Mouse (Mus musculus) gastrocnemius, adult 2 months (tissue): ENCODE measurements around the gene E2f8. TPM values are rescaled to one million over a fixed set of nuclear protein-coding genes. Genes with fewer than 3 reads are reported as not detected.

Source experiments
- DNase-seq: peaks from one replicate; pipeline ENCODE4 v3.0.0; 2022
- H3K27ac ChIP-seq: fragments of 200-600 bp; 2 replicates; pipeline ENCODE4 v1.8.1; 2022; ENCODE audit warnings: mild to moderate bottlenecking
- H3K4me3 ChIP-seq: fragments of 200-600 bp; 2 replicates; pipeline ENCODE4 v1.8.1; 2022; ENCODE audit warnings: mild to moderate bottlenecking, moderate library complexity
- CTCF ChIP-seq: fragments of 200-600 bp; IDR thresholded peaks from 2 replicates; pipeline ENCODE4 v1.8.1; 2022; ENCODE audit warnings: antibody characterized with exemption, mild to moderate bottlenecking, moderate library complexity
- intact Hi-C: fragments of 180-260 bp; cut with DNase I; formaldehyde crosslinking; loops from one replicate; pipeline ENCODE4 v1.15.1; 2025
- total RNA-seq, 2 experiments: library from RNA; stranded (reverse); gene quantifications; 2 replicates each; pipeline ENCODE4 v1.2.3; 2021

Gene E2f8
- total RNA-seq, 2 experiments from 2014 or later: not detected

DNA sequence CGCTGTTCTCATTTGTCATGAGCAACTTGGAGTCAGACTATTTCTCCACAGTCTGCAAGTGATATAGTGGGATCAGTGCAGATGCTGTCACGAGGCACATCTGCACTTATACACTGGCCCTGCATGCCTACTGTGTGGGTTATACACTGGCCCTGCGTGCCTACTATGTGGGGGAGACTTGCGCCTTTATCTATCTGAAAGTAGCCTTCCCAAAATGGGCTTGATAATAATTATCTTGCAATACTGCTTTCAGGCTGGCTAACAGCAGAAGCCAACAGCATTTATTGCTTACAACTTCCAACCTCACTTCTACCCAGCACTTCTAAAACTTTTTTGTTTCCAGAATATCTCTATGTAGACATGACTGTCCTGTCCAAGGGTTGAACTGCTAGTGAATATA is 19.6 kb downstream of the E2f8 start:
- Histone ChIP-seq H3K27ac (no peak overlapping the region), H3K4me3 (no peak overlapping the region)
- no peak for DNase-seq
- intact Hi-C loops: no loop called here
- no peak for TF ChIP-seq CTCF

DNA sequence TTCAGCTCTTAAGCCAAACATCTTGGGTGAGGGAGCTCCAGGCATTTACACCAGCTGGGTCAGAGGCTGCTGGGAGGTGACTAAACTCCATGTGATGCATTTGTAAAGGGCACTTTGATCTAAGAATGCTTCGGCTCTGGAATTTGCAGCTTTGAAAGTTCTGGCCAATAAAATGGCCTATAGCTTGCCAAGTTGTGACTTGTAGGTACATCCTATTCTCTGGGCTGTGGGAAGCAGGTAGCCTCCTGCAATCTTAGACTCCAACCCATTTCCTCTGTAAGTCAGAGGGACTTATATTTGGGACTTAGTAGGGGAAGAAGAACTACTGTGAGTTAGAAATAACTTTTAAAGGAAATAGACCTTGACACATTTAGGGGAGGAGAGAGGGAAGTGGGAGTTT is 20.4 kb downstream of the E2f8 start:
- no peak overlapping the region for H3K27ac ChIP-seq
- TF ChIP-seq CTCF: no peak
- no peak overlapping the region for H3K4me3 ChIP-seq
- no peak for DNase-seq
- intact Hi-C loops: no loop called here

DNA sequence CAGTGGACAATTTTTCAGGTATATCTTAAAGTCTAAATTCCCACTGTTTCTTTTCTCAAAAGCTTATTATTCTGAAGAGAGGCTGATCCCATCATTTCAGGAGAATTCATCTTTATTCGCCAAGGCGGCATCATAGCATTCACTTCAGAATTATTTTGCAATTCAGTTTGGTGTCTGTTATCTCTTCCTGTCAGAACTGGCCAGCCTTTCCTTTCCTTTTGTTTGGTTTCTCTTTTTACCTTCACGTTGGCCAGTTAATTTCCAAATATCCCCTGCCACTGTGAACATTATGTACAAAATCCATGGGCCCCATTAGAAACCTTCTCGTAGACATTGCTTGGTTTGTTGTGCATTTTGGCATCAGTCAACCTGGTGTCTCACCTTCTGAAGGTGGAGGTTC is 22.0 kb downstream of the E2f8 start:
- Histone ChIP-seq H3K4me3 (no peak overlapping the region), H3K27ac (no peak overlapping the region)
- TF ChIP-seq CTCF: no peak
- intact Hi-C loops: no loop called here
- no peak for DNase-seq

DNA sequence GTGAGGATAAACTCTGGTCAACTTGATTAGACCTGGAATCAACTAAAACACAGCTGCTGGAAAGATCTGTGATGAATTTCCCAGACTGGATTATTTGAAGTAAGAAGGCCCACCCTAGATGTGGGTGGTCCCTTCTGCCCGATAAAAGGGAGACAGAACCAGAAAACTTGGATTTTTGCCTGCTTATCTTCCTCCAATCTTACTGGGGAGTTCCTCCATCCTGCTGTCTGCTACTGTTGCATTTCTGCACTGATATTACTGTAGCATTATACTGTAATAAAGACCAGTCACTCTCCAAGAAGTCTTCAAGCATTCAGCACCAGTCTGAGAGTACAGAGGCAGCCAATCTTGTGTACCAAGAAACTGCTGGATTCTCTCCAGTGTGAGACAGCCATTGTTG is 23.1 kb downstream of the E2f8 start:
- no peak for DNase-seq
- intact Hi-C loops: no loop called here
- Histone ChIP-seq H3K27ac (no peak overlapping the region), H3K4me3 (no peak overlapping the region)
- no peak for TF ChIP-seq CTCF

DNA sequence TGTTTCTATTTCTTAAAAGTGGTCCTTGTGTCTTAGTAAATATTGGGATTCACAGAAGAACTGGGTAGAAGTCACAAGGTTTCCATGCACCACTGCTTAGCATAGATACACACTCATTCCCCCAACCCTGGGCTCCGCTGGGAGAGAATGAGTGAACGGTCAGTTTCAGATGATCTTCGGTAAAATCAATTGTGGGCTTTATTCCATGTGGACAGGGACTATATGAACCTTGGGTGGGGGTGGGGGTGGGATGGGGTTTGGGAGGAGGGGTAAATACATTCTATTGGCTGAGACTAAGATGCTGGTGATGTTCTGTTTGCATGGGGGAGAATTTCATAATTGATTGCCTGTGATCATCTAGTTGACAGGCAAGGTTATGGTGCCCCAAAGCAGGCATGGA is 25.9 kb downstream of the E2f8 start:
- no peak overlapping the region for H3K4me3 ChIP-seq
- intact Hi-C loops: no loop called here
- DNase-seq: no peak
- no peak overlapping the region for H3K27ac ChIP-seq
- no peak for TF ChIP-seq CTCF

DNA sequence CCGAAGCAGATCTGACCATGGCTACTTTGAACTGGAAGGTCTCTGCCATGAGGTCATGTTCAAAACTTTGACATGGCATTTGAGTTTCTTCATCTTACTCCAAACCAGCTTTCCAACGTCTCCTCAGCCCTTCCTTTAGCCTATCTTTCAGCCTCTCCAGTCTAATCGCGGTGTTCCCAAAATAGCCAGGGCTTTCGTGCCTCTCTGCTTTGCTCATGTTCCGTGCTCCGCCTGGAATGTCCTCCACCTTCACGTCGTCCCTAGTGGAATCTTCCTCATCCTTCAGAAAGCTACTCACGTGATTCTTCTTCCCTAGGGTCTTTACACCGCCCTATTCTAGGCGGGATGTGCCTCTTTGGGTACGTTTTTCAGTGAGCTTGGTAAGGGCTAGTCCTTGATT is 27.9 kb downstream of the E2f8 start:
- H3K27ac ChIP-seq: 0 out of 2 replicates have a peak overlapping the region, but pooled peaks have one; percentile 40

DNA sequence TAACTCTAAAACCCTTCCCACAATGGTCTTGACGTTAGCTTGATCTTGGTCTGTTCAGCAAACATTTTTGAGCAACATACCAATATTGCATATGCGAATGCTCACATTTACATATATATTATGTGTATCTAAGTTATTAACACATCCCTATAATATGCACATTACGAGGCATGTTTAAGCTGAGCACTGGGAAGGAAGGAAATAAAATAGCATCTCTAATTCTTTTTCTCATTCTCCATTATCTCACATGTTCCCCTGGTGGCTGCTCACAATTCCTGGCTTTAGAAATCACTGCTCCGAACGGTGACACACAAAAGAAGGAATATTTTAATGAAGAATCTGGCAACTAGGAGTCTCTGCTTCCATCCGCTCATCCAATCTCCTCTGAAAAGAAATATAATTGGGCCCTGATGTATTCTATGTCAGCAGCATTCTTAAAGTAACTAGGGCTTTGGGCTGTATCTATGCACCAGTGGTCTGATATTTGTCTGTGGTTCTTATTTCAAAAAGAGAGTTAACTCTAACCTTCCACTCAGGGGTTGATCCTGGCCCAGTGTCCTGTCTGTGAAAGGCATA is 29.8 kb downstream of the E2f8 start:
- intact Hi-C loops: no loop called here
- no peak for DNase-seq
- no peak for TF ChIP-seq CTCF
- H3K27ac ChIP-seq: no peak overlapping the region
- H3K4me3 ChIP-seq: no peak overlapping the region

More for the DNA sequence above, 27.9 kb downstream of the E2f8 start:
- intact Hi-C loops: no loop called here
- no peak overlapping the region for H3K4me3 ChIP-seq
- no peak for DNase-seq
- no peak for TF ChIP-seq CTCF

DNA sequence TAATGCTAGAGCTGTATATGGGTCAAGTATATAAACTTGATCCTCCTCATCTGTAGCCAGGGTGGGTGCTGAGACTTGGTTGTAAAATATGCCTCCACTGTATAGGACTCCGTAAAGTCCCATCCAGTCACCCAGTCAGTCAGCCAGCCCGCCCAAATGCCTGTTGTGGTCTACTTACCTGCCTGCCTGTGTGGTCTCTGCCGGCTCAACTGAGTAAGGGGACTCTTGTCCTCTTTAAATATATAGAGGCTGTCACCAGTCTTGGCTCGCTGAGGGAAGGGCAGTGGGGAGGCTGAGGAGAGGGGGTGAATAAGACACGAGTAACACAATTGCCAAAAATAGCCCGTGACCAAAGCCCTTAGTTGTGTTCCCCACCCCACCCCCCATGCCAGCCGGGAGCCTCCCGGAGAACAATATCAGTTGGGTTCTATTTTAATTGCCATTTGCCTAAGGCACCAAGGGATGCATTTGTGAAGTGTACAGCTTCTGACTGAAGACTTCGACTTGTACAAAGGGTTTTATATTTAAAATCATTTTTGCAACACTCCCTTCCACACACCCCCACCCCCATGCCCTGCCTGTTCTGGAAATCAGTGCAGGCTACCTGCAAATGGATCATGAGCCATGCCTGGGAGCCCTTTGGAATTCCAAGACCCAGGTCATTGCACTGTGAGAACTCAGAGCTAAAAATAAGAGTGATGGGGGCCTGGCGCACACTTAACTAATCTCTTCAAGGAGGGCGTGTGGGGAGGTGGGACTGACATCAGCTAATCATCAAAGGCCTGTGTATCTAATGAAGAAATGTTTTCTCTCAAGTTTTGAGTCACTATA is 33.4 kb downstream of the E2f8 start, which contains the start of gene Csrp3:
Csrp3 (minus strand) TSS at position 214 of the 831 bp plus-strand sequence.
- DNase-seq: no peak
- intact Hi-C loops: no loop called here
- Histone ChIP-seq H3K4me3 (peak within 1 kb of the TSS; percentile 53), H3K27ac (peak within 1 kb of the TSS; percentile 72)
- no peak for TF ChIP-seq CTCF

DNA sequence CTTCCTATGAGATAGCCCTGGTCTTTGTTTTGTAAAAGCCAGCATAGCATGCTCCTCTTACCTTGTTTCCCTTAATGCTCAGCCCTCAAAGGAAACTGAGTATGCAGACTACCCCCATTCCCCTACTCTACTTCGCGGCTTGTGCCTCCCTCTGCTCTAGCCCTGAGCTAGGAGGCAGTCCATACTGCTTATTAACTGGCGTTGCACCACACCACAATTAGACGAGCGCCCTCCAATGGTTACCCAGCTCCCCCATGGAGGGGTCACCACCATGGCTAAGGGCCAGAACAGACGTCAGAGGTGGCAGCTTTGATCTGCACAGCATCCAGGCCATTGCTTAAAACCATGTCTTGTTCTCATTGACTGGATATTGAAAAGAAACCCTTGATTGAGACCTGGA is 34.6 kb downstream of the E2f8 start:
- TF ChIP-seq CTCF: peak; percentile 10; the same call in 1 of the 2 replicates
- peak overlapping the region; percentile 13; the same call in 1 of the 2 replicates for H3K27ac ChIP-seq
- intact Hi-C loops: no loop called here
- no peak for DNase-seq
- H3K4me3 ChIP-seq: peak overlapping the region; percentile 53

DNA sequence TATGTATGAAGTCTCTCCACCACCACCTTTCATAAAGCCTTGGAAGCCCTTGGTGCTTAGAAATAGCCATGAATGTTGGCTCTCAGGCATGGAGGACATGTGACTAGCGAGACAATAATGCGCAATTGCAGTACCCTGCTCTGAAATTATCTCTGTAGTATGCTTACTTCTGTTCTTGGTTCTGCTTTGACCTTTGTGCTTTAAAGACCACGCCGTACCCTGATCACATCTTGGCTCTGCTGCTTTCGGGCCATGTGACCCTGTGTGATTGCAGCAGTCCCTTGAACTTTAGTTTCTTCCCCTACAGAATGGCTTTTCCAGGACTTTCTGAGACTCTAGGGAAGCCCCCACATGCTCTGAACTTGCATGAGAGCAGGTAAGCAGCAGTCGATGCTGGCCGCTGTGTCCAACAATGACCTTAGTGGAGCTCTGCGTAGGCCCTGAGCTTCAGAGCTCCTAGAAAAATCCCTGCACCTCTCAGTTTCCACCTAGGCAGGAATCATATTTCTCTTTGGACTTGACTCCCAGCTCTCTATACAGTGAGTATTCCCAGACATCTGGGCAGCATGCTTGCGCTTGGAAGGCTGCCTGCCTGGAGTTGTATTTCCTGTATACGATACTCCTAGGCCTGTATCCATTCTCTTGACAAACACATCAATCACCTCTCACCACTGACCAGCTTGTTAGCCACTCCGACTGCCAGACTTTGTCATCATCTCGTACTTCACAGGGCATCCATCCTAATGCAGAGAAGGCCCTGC is 36.0 kb downstream of the E2f8 start:
- Histone ChIP-seq H3K27ac (no peak overlapping the region; the same call in 1 of the 2 replicates), H3K4me3 (no peak overlapping the region; the same call in 1 of the 2 replicates)
- DNase-seq: peak; percentile 39
- TF ChIP-seq CTCF: no peak
- intact Hi-C loops: no loop called here

DNA sequence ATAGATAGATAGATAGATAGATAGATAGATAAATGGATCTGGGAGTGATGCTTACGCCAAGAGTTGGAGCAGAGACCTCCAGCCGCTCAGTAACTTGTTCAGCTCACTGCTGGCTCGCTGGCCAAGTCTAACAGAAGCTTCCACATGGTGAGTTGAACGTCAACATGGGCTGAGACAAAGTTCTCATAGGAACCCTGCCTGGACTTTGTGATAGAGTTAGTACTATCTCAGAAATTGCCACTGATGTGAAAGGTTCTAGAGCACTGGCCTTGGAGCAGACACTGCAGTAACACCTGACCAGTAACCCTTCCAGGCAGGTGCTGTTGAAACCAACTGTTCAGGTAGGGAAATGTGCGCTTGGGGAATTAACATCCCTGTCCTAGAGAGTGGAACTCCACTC is 37.9 kb downstream of the E2f8 start:
- Histone ChIP-seq H3K27ac (no peak overlapping the region), H3K4me3 (no peak overlapping the region)
- DNase-seq: no peak
- TF ChIP-seq CTCF: no peak
- intact Hi-C loops: no loop called here

DNA sequence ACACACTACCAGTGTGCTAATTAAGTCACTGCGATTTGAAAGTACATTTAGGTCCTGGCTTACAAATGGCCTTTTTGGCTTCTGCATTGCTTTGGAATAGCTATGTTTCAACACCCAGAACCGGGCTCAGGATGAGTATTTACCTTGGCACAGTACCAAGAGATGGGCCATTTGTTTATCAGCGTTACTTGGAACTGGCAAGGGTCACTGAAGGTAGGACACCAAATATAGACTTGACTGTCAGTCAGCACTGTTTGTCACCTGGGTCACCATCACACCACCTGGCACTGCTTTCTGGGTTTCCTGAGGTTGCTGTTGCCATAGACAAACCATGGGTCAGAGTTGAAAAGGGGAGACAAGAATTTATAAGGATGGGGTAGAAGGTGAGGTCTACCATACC is 39.0 kb downstream of the E2f8 start:
- Histone ChIP-seq H3K4me3 (no peak overlapping the region), H3K27ac (peak overlapping the region; percentile 8; the same call in 1 of the 2 replicates)
- no peak for TF ChIP-seq CTCF
- intact Hi-C loops: no loop called here
- no peak for DNase-seq

DNA sequence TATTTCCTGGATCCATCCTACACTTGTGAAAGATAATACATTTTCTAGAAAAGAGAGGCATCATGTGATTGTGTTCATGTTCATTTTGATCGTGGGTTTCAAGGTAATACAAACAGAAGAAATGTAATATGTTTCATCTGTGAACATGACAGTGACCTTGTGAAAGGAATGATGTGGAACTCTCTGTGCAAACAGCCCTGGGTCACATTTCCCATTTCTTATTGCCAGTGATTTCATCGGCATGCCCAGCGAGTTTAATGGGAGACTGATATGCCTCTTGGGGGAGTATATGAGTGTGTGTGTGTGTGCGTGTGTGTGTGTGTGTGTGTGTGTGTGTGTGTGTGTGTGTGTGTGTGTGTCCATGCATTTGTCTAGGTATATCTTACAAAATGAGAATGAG is 39.9 kb downstream of the E2f8 start:
- no peak overlapping the region for H3K27ac ChIP-seq
- intact Hi-C loops: no loop called here
- no peak for TF ChIP-seq CTCF

More for the DNA sequence above, 39.9 kb downstream of the E2f8 start:
- no peak for DNase-seq
- H3K4me3 ChIP-seq: no peak overlapping the region
